Mouse (Mus musculus): ENCODE measurements at regions not wholly inside any gene's neighbourhood (a gene's known extent, or its start where the extent isn't known, plus 50 kb on each side); places are given as distances from the start of the nearest gene placed in this dataset.

DNA sequence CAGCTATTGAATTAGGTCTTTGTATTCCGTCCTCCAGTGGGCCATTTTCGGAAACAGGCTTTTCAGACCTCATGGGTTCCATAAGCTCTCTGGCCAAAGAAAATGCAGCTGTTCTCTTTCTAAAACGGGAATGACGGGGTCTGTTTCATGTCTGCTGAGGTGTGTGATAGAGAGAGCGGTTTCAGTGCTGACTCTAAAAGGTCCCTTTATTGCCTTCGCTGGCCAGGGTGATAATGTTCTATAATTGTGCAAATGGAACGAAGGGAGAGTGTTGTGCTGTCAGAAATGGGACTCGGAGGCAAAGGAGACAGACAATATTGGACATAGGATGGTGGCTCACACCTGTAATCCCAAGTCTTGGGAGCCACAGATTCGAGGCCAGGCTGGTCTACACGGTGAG is 53.5 kb upstream of the Osbpl8 start:
- Histone ChIP-seq H3K4me2 (peak overlapping the region; percentile 24), H3K9me3 (replicated peaks; ENCODE audit: control insufficient read depth, low read length) (no peaks in the 10 kb centered on the region), H3K27me3 (ENCODE audit: control insufficient read depth, insufficient read depth, low read length) (no peaks in the 10 kb centered on the region), H3K9ac (ENCODE audit: low read depth, low read length) (no peak overlapping the region), H3K4me1 (ENCODE audit: control insufficient read depth, insufficient read depth, low read length) (no peaks in the 10 kb centered on the region), H3K27ac (ENCODE audit: low read depth, low read length) (peak overlapping the region; percentile 32), H3K4me3 (ENCODE audit: low read depth, low read length) (no peak overlapping the region), H3K36me3 (ENCODE audit: control insufficient read depth, insufficient read depth, low read length) (no peaks in the 10 kb centered on the region)
- WGBS (ENCODE audit: insufficient replicate concordance) = 38% methylated on average over 10 of the region's 10 CpGs
- ATAC-seq (replicated peaks; ENCODE audit: insufficient number of reproducible peaks, low FRiP score, low TSS enrichment) = no peak

DNA sequence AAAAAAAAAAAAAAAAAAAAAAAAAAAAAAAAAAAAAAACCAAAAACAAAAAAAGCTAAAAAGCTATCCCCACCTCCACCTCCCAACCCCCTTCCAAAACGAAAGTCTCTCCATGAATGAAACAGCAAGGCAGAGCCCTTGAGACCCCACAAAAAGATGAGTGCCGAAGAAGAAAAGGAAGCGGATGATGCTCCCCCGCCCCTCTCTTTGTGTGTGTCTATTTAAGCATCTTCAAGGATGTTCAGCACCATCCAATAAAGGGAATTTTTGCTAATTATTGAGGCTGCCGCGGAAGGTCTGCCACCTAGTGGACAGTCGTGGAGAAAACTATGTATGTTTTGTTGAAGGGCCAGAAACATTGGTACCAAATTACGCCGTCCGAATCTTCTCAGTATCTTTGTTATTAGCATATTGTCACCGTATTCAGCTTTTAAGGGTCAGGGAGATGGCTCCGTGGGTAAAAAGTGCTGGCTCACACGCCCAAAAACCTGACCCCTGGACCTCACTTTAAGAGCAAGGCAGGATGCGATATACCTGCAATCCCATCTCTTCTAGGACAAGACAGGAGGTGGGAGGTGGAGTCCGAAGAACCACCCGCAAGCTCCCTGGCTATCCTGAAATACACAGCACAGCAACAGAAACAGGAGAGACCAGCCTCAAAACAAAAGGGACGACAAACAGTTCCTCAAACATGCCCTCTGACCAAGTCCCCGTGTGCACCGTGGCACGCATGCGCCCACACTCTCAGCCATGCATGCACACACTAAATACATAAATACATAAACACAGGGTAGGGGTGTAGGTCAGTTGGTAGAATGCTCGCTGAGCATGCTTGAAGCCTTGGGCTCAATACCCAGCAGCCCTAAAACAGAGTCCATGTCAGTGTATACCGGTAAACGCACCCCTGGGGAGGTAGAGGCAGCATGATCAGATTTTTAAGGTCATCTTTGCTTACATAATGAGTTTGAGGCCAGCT is 55.6 kb upstream of the Osbpl8 start:
- H3K36me3 ChIP-seq (ENCODE audit: control insufficient read depth, insufficient read depth, low read length) = no peaks in the 10 kb centered on the region
- H3K4me2 ChIP-seq = peak overlapping the region; percentile 39; the same call in 1 of the 2 replicates
- no peaks in the 10 kb centered on the region for H3K4me1 ChIP-seq (ENCODE audit: control insufficient read depth, insufficient read depth, low read length)
- H3K4me3 ChIP-seq (ENCODE audit: low read depth, low read length) = no peak overlapping the region
- no peaks in the 10 kb centered on the region for H3K9me3 ChIP-seq (replicated peaks; ENCODE audit: control insufficient read depth, low read length)
- H3K27ac ChIP-seq (ENCODE audit: low read depth, low read length) = no peak overlapping the region
- ATAC-seq (replicated peaks; ENCODE audit: insufficient number of reproducible peaks, low FRiP score, low TSS enrichment) = no peak
- no peaks in the 10 kb centered on the region for H3K27me3 ChIP-seq (ENCODE audit: control insufficient read depth, insufficient read depth, low read length)
- H3K9ac ChIP-seq (ENCODE audit: low read depth, low read length) = no peak overlapping the region
- WGBS (ENCODE audit: insufficient replicate concordance) = 47% methylated on average over 24 of the region's 24 CpGs

DNA sequence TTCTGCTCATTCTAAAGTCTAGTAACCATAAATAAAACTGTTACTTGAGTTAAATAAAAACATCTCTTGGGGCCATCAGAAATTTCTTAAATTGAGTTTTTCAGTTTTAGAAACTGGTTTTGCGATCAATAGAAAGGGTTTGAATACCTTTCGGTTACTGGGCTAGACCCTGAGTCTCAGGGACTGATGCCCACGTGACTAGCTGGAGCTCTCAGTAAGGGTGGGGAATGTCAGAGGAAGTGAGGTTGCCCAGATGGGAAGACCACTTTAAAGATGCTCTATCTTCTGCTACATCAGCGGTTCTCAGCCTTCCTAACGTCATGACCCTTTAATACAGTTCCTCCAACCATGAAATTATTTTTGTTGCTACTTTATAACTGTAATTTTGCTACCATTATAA is 56.7 kb upstream of the Osbpl8 start:
- H3K9me3 ChIP-seq (replicated peaks; ENCODE audit: control insufficient read depth, low read length) = no peaks in the 10 kb centered on the region
- H3K36me3 ChIP-seq (ENCODE audit: control insufficient read depth, insufficient read depth, low read length) = no peaks in the 10 kb centered on the region
- H3K4me3 ChIP-seq (ENCODE audit: low read depth, low read length) = no peak overlapping the region
- no peaks in the 10 kb centered on the region for H3K27me3 ChIP-seq (ENCODE audit: control insufficient read depth, insufficient read depth, low read length)
- no peak overlapping the region for H3K4me2 ChIP-seq
- 74% methylated on average over 5 of the region's 5 CpGs for WGBS (ENCODE audit: insufficient replicate concordance)
- H3K9ac ChIP-seq (ENCODE audit: low read depth, low read length) = no peak overlapping the region
- no peaks in the 10 kb centered on the region for H3K4me1 ChIP-seq (ENCODE audit: control insufficient read depth, insufficient read depth, low read length)
- no peak for ATAC-seq (replicated peaks; ENCODE audit: insufficient number of reproducible peaks, low FRiP score, low TSS enrichment)
- no peak overlapping the region for H3K27ac ChIP-seq (ENCODE audit: low read depth, low read length)

DNA sequence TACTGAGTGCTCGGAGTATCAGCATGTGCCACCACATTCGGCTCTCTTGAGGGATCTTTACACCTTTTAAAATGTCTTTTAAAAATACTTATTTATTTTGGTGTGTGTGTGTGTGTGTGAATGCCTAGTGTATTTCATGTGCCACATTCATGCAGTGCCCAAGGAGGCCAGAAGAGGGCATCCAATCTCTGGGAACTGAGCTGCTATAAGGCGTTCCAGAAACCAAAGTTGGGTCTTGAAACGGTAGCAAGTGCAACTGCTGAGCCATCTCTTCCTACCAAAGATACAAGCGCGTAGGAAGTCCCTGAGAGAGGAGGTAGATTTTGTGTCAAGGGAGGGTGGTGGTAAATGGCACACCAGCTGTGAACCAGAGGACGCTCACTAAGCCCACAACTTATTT is 57.2 kb upstream of the Osbpl8 start:
- 56% methylated on average over 7 of the region's 7 CpGs for WGBS (ENCODE audit: insufficient replicate concordance)
- H3K36me3 ChIP-seq (ENCODE audit: control insufficient read depth, insufficient read depth, low read length) = no peaks in the 10 kb centered on the region
- H3K4me1 ChIP-seq (ENCODE audit: control insufficient read depth, insufficient read depth, low read length) = peaks cover under 1% of the 10 kb centered on the region; the same call in 1 of the 2 replicates
- no peak overlapping the region for H3K27ac ChIP-seq (ENCODE audit: low read depth, low read length)
- H3K9me3 ChIP-seq (replicated peaks; ENCODE audit: control insufficient read depth, low read length) = no peaks in the 10 kb centered on the region
- no peak overlapping the region for H3K9ac ChIP-seq (ENCODE audit: low read depth, low read length)
- H3K27me3 ChIP-seq (ENCODE audit: control insufficient read depth, insufficient read depth, low read length) = no peaks in the 10 kb centered on the region
- H3K4me2 ChIP-seq = no peak overlapping the region
- ATAC-seq (replicated peaks; ENCODE audit: insufficient number of reproducible peaks, low FRiP score, low TSS enrichment) = no peak
- H3K4me3 ChIP-seq (ENCODE audit: low read depth, low read length) = no peak overlapping the region

DNA sequence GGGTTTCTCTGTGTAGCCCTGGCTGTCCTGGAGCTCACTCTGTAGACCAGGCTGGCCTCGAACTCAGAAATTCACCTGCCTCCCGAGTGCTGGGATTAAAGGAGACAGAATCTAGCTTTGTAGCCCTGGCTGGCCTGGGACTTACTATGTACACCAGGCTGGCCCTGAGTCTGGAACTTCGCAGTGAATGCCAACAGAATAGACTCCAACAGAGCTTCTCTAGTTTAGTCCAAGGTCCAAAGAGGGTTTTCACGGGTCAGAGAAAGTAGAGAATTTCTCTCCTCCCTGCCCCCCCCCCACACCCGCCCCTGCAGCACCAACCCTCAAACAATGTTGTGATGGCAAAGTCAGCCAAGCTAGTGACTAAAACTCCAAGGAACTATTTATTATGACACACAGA is 58.1 kb upstream of the Osbpl8 start:
- H3K4me2 ChIP-seq = no peak overlapping the region
- H3K36me3 ChIP-seq (ENCODE audit: control insufficient read depth, insufficient read depth, low read length) = no peaks in the 10 kb centered on the region
- no peak overlapping the region for H3K27ac ChIP-seq (ENCODE audit: low read depth, low read length)
- H3K27me3 ChIP-seq (ENCODE audit: control insufficient read depth, insufficient read depth, low read length) = no peaks in the 10 kb centered on the region
- H3K9me3 ChIP-seq (replicated peaks; ENCODE audit: control insufficient read depth, low read length) = no peaks in the 10 kb centered on the region
- H3K4me3 ChIP-seq (ENCODE audit: low read depth, low read length) = no peak overlapping the region
- ATAC-seq (replicated peaks; ENCODE audit: insufficient number of reproducible peaks, low FRiP score, low TSS enrichment) = no peak
- H3K4me1 ChIP-seq (ENCODE audit: control insufficient read depth, insufficient read depth, low read length) = peaks cover 5% of the 10 kb centered on the region; the same call in 1 of the 2 replicates
- WGBS (ENCODE audit: insufficient replicate concordance) = 81% methylated on average over 5 of the region's 5 CpGs
- no peak overlapping the region for H3K9ac ChIP-seq (ENCODE audit: low read depth, low read length)

DNA sequence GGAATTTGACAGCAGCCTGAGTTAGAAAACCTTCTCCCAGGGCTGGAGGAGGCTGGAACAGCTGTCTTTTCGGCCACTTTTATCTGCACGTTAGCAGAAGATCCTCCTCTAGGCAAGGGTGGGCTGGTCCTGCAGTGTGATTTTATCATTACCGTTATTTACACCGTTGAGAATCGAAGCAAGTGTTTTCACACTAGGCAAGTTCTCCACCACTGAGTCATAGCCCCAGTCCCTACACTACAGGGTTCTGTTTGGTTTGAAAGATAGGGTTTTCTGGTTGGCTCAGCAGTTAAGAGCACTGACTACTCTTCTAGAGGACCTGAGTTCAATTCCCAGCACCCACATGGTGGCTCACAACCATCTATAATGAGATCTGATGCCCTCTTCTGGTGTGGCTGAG is 58.9 kb upstream of the Osbpl8 start:
- Histone ChIP-seq H3K4me1 (ENCODE audit: control insufficient read depth, insufficient read depth, low read length) (peaks cover 5% of the 10 kb centered on the region; the same call in 1 of the 2 replicates), H3K36me3 (ENCODE audit: control insufficient read depth, insufficient read depth, low read length) (no peaks in the 10 kb centered on the region), H3K4me2 (no peak overlapping the region), H3K9ac (ENCODE audit: low read depth, low read length) (no peak overlapping the region), H3K9me3 (replicated peaks; ENCODE audit: control insufficient read depth, low read length) (no peaks in the 10 kb centered on the region), H3K27ac (ENCODE audit: low read depth, low read length) (no peak overlapping the region), H3K27me3 (ENCODE audit: control insufficient read depth, insufficient read depth, low read length) (no peaks in the 10 kb centered on the region), H3K4me3 (ENCODE audit: low read depth, low read length) (no peak overlapping the region)
- no peak for ATAC-seq (replicated peaks; ENCODE audit: insufficient number of reproducible peaks, low FRiP score, low TSS enrichment)
- WGBS (ENCODE audit: insufficient replicate concordance) = 82% methylated on average over 5 of the region's 5 CpGs

DNA sequence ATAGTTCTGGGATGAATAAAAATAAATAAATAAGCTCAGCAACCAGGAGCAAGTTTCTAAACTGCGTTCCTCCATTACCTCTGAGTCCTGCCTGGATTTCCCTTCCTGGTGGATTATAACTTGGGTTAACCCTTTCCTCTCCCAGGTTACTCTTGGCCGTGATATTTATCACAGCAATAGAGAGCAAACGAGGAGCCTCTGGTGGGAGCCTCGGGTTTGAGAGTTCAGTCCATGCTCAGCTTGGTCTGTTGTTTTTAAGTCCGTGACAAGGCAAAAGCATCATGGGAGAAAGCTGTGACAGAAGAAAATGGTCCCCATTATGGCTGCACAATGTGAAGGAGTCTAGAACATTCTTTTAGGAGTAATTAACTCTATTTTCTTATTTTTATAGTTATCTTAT is 61.0 kb upstream of the Osbpl8 start:
- no peak for ATAC-seq (replicated peaks; ENCODE audit: insufficient number of reproducible peaks, low FRiP score, low TSS enrichment)
- H3K9ac ChIP-seq (ENCODE audit: low read depth, low read length) = no peak overlapping the region
- H3K27ac ChIP-seq (ENCODE audit: low read depth, low read length) = no peak overlapping the region
- H3K36me3 ChIP-seq (ENCODE audit: control insufficient read depth, insufficient read depth, low read length) = no peaks in the 10 kb centered on the region
- no peaks in the 10 kb centered on the region for H3K9me3 ChIP-seq (replicated peaks; ENCODE audit: control insufficient read depth, low read length)
- peaks cover 5% of the 10 kb centered on the region; the same call in 1 of the 2 replicates for H3K4me1 ChIP-seq (ENCODE audit: control insufficient read depth, insufficient read depth, low read length)
- 70% methylated on average over 5 of the region's 5 CpGs for WGBS (ENCODE audit: insufficient replicate concordance)
- H3K27me3 ChIP-seq (ENCODE audit: control insufficient read depth, insufficient read depth, low read length) = no peaks in the 10 kb centered on the region
- H3K4me3 ChIP-seq (ENCODE audit: low read depth, low read length) = no peak overlapping the region
- no peak overlapping the region; the same call in 1 of the 2 replicates for H3K4me2 ChIP-seq

DNA sequence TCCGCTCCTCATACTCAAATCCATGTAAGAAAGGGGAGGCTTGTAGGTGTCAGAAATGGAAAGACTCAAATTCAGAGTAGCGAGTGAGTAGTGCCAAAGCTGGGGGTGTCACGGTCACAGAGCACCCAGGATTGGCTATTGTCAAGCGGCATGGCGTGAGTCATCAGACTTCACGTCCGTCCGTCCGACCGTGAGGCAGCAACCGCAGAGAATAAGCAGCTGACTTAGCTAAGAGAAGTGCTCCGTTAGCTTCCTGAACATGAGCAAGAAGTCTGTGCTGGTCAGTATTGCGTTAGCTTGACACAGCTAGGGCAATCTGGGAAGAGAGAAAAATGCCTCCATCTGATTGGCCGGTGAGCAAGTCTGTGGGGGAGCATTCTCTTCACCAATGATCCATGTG is 61.5 kb upstream of the Osbpl8 start:
- Histone ChIP-seq H3K9me3 (replicated peaks; ENCODE audit: control insufficient read depth, low read length) (no peaks in the 10 kb centered on the region), H3K4me1 (ENCODE audit: control insufficient read depth, insufficient read depth, low read length) (peaks cover 5% of the 10 kb centered on the region; the same call in 1 of the 2 replicates), H3K27me3 (ENCODE audit: control insufficient read depth, insufficient read depth, low read length) (no peaks in the 10 kb centered on the region), H3K36me3 (ENCODE audit: control insufficient read depth, insufficient read depth, low read length) (no peaks in the 10 kb centered on the region), H3K4me2 (peak overlapping the region; percentile 36), H3K27ac (ENCODE audit: low read depth, low read length) (no peak overlapping the region), H3K9ac (ENCODE audit: low read depth, low read length) (no peak overlapping the region), H3K4me3 (ENCODE audit: low read depth, low read length) (no peak overlapping the region)
- ATAC-seq (replicated peaks; ENCODE audit: insufficient number of reproducible peaks, low FRiP score, low TSS enrichment) = no peak
- 72% methylated on average over 14 of the region's 14 CpGs for WGBS (ENCODE audit: insufficient replicate concordance)

Measured in heart, embryonic 11.5 days (tissue).